Mouse (Mus musculus) kidney, embryonic 15.5 days (tissue): ENCODE results near the gene Ltbp1. TPM values are rescaled to one million over a fixed set of nuclear protein-coding genes. Genes with fewer than 3 reads are reported as not detected.

Experiments used
- ATAC-seq: fragments of 200-750 bp; cut with Nextera tagmentation; replicated peaks from 2 replicates; pipeline ENCODE4 v1.8.0; 2017; ENCODE audit warnings: moderate TSS enrichment; ENCODE audit not compliant: low FRiP score
- H3K27ac ChIP-seq: fragments of 300-500 bp; sonication (generic); 2 replicates; pipeline ENCODE4 v1.5.1; 2015; ENCODE audit warnings: mild to moderate bottlenecking, inconsistent platforms
- H3K27me3 ChIP-seq: fragments of 300-500 bp; sonication (generic); 2 replicates; pipeline ENCODE4 v1.6.1; 2015; ENCODE audit warnings: inconsistent platforms
- H3K36me3 ChIP-seq: fragments of 300-500 bp; sonication (generic); 2 replicates; pipeline ENCODE4 v1.6.1; 2015; ENCODE audit warnings: inconsistent platforms
- H3K4me1 ChIP-seq: fragments of 300-500 bp; sonication (generic); 2 replicates; pipeline ENCODE4 v1.6.1; 2015; ENCODE audit warnings: inconsistent platforms
- H3K4me2 ChIP-seq: fragments of 300-500 bp; sonication (generic); 2 replicates; pipeline ENCODE4 v1.6.1; 2015; ENCODE audit warnings: moderate library complexity, mild to moderate bottlenecking, inconsistent platforms
- H3K4me3 ChIP-seq: fragments of 300-500 bp; sonication (generic); replicated peaks from 2 replicates; pipeline ENCODE4 v1.5.1; 2015; ENCODE audit warnings: mild to moderate bottlenecking, inconsistent platforms
- H3K9ac ChIP-seq: fragments of 300-500 bp; sonication (generic); 2 replicates; pipeline ENCODE4 v1.6.1; 2015; ENCODE audit warnings: mild to moderate bottlenecking, inconsistent platforms
- H3K9me3 ChIP-seq: fragments of 300-500 bp; sonication (generic); replicated peaks from 2 replicates; pipeline ENCODE4 v1.6.1; 2016; ENCODE audit warnings: inconsistent platforms
- WGBS: fragments of 180-500 bp; shearing (Covaris S2); methylation state at CpG from one replicate; pipeline ENCODE4 v1.1.7; 2015; ENCODE audit warnings: mixed read lengths; 5-methylcytosine and 5-hydroxymethylcytosine counted together
- polyA plus RNA-seq: library from polyadenylated mRNA; unstranded; fragments of >200 nt; fragmentation: Nextera tagmentation; extraction: Ambion mirVana; gene quantifications from 2 replicates; pipeline ENCODE4 v1.2.1, GENCODE M21; 2015

Gene Ltbp1
- polyA plus RNA-seq, 1 experiment from 2014 or later, result 40.9 TPM

DNA sequence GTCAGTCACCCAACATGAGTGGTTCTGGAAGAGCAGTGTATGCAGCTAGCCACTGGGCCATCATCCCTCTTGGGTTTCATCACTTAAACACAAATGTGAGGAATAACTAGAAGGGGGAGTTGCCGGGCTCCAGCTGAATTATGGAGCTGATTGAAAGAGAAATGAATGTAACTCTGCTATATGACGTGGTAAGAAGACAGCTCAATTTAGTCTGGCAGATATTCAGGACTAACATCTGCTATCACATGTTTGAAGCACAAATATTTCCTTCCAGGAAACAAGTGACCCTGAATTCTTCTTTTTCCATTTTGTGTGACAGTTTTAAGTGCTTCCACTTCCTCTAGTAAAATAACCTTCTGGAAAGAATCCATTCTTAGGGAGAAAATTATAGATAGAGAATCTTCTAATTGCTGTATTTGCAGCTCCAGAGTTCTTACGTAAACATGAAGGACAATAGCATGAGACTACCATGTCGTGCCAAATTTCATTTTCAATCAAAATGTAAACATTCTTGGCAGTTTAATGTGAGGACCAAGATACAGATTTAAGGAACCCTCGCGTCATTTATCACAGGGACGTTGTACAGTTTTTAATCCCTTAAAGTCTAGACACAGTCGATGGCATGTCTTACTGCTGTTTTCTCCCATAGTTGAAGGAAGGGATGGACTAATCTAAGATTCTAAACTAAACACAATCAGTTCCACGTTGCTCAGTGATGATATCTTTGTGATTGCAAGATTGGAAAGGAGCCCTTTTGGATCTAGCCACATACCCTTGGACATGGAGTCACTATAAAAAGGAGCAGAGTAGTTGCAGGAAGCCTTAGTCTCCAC is 279.7 kb downstream of the Ltbp1 start:
- Histone ChIP-seq H3K9ac (no peak overlapping the region), H3K4me1 (no peaks in the 10 kb centered on the region; the same call in 1 of the 2 replicates), H3K9me3 (no peaks in the 10 kb centered on the region), H3K4me3 (no peak overlapping the region), H3K27me3 (no peaks in the 10 kb centered on the region), H3K36me3 (peaks cover 23% of the 10 kb centered on the region), H3K27ac (0 out of 2 replicates have a peak overlapping the region, but pooled peaks have one; percentile 65), H3K4me2 (no peak overlapping the region)
- WGBS, result 58% methylated on average over 9 of the region's 9 CpGs
- no peak for ATAC-seq

DNA sequence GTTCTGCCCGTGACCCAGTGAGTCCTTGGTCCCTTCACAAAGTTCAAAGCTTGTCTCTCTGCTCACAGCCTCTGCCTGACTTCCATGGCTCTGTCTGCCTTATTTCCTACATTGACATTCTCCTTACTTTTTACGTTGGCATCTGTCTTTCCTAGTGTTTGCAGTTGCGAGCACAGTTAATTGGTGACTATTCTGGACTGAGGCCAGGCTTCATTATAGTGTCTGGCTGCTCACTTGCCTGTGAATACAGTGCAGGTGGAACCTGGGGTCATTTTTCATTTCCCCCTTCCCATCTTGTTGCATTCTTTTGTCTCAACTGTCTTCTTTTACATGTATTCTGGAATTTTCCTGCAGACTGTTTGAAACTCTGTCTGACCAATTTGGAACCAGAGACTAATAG is 287.6 kb downstream of the Ltbp1 start:
- Histone ChIP-seq H3K4me1 (peaks cover 9% of the 10 kb centered on the region; the same call in 1 of the 2 replicates), H3K4me3 (no peak overlapping the region), H3K4me2 (no peak overlapping the region), H3K36me3 (peaks cover 39% of the 10 kb centered on the region), H3K27me3 (no peaks in the 10 kb centered on the region), H3K9ac (no peak overlapping the region), H3K9me3 (no peaks in the 10 kb centered on the region), H3K27ac (no peak overlapping the region)
- ATAC-seq, result no peak
- WGBS, result 71% methylated on average over 3 of the region's 3 CpGs

DNA sequence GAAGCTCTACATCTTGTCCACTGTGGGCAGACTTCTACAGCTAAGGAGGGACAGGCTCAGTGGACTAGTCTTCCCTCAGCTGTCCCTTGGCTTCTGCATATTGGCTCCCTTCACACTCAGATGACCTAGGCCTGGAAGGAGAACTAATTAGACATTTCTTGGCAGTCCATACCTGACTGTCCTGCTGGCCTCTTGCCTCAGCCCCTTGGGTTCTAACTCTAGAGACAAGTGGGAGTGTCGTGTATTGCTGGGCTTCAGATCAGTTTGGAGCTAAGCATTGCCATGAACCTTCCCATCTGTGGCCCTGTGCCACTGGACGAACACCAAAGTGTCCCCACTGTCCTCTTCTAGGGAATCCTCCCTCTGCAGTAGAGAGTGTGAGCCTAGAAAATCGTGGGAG is 288.4 kb downstream of the Ltbp1 start:
- no peak overlapping the region for H3K27ac ChIP-seq
- no peak overlapping the region for H3K4me2 ChIP-seq
- no peak; the same call in 1 of the 2 replicates for ATAC-seq
- no peaks in the 10 kb centered on the region for H3K9me3 ChIP-seq
- H3K9ac ChIP-seq, result no peak overlapping the region
- WGBS, result 75% methylated on average over 3 of the region's 3 CpGs
- H3K4me1 ChIP-seq, result peaks cover 9% of the 10 kb centered on the region; the same call in 1 of the 2 replicates
- H3K36me3 ChIP-seq, result peaks cover 45% of the 10 kb centered on the region
- H3K4me3 ChIP-seq, result no peak overlapping the region
- no peaks in the 10 kb centered on the region for H3K27me3 ChIP-seq

- no peaks in the 10 kb centered on the region for H3K27me3 ChIP-seq
- H3K4me3 ChIP-seq, result no peak overlapping the region
- H3K9ac ChIP-seq, result no peak overlapping the region
- H3K4me1 ChIP-seq, result no peaks in the 10 kb centered on the region
- no peak for ATAC-seq
- no peak overlapping the region for H3K27ac ChIP-seq
- peaks cover 50% of the 10 kb centered on the region for H3K36me3 ChIP-seq
- H3K9me3 ChIP-seq, result no peaks in the 10 kb centered on the region
- no peak overlapping the region for H3K4me2 ChIP-seq
- WGBS, result 78% methylated on average over 4 of the region's 4 CpGs
Observed at GRCm38 (mm10) chr17:75300908-75301307, 295.5 kb downstream of the Ltbp1 start.

DNA sequence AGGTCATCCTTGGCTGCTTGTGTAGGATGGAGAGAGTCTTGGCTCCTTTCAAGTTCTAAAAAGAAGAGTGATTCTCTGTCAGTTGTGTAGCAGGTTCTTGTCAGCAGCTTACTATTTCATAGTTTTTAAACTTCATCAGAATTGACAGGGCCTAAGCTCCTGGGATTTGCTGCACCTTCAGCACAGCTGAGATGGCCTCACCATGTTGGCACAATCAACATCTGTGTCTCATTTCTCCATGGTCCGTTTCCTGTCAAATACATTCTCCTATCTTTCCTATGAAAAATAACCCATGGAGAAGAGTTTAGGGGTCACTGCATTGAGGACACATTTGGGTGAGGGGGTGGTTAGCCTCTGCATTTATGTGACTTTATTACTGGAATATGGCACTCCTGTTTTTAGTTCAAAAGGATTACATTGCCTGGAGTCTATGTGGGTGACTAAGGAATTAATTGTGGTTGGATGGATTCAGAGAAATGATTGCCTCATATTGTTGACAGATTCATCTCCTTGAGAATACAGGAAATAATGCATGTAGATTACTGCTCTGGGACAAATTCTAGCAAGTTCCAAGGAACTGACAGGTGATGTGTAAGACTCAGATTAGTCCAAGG is 299.5 kb downstream of the Ltbp1 start:
- Histone ChIP-seq H3K27ac (0 out of 2 replicates have a peak overlapping the region, but pooled peaks have one; percentile 28), H3K4me1 (peaks cover 5% of the 10 kb centered on the region; the same call in 1 of the 2 replicates), H3K36me3 (peaks cover 18% of the 10 kb centered on the region; the same call in 1 of the 2 replicates), H3K4me3 (no peak overlapping the region), H3K4me2 (no peak overlapping the region), H3K9ac (no peak overlapping the region), H3K27me3 (no peaks in the 10 kb centered on the region), H3K9me3 (no peaks in the 10 kb centered on the region)
- WGBS, result 86% methylated on average over 1 of the region's 1 CpGs
- no peak for ATAC-seq

DNA sequence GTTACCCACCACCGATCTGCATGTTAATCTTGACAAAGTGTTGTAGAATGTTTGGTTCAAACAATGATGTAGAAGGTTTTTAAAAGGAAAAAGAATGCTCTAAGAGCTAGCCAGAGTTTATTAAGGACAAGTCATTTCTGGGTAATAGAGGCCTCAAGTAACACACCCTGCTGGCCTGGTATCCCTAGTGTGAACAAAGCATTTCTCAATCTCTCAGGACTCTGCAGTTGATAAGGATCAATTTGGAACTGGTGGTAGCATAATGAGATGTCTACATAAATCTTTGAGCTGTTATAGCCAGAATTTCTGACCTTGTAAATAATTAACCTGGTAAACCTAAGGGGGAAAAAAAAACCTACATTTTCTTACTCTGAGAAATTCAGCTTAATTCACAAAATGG is 300.3 kb downstream of the Ltbp1 start:
- H3K27me3 ChIP-seq, result no peaks in the 10 kb centered on the region
- no peak for ATAC-seq
- 100% methylated on average over 1 of the region's 1 CpGs for WGBS
- H3K4me3 ChIP-seq, result no peak overlapping the region
- peaks cover 16% of the 10 kb centered on the region for H3K36me3 ChIP-seq
- no peak overlapping the region for H3K4me2 ChIP-seq
- peaks cover 5% of the 10 kb centered on the region; the same call in 1 of the 2 replicates for H3K4me1 ChIP-seq
- H3K9me3 ChIP-seq, result no peaks in the 10 kb centered on the region
- no peak overlapping the region for H3K27ac ChIP-seq
- H3K9ac ChIP-seq, result no peak overlapping the region

DNA sequence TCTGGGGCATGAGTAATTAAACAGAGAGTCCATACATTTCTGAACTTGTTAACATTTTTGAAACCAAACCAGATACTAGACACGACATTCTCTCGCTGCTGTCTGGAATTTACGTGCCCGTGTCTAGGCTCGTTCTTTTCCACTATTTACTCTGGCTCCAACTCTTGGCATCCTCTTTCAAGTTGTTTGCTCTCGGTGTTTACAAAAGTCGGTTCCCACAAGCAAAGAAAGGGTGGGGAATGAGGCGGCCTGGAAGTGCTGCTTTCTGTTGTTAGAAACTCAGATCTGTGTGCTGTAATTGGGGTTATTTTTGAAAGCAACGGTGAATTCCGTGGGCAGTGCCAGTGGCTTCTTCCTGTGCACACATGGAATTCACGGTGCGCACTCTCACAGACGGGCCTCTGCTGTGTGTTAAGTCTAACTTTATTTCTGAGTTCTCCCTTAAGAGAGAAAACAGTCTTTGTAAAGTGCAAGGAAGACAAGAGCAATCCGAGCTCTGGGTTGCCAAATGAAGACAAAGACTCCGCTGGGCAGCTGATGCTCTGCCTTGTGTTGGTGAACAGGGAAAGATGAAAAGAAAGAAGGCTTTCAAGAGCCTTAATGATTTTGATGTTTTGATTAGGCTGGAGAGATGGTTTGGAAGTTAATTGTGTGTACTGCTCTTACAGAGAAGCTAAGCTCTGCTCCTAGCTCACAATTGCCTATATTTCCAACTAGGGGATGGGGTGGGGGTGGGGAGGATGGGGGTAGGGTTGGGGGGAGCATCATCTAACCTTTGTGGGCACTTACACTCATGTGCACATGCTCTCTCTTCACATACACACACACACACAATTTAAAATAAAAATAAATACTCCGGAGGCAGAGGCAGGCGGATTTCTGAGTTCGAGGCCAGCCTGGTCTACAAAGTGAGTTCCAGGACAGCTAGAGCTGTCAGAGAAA is 302.0 kb downstream of the Ltbp1 start:
- no peaks in the 10 kb centered on the region for H3K27me3 ChIP-seq
- no peak overlapping the region for H3K9ac ChIP-seq
- H3K4me1 ChIP-seq, result peaks cover 5% of the 10 kb centered on the region; the same call in 1 of the 2 replicates
- peaks cover 15% of the 10 kb centered on the region for H3K36me3 ChIP-seq
- no peak overlapping the region for H3K4me3 ChIP-seq
- H3K9me3 ChIP-seq, result no peaks in the 10 kb centered on the region
- no peak overlapping the region; the same call in 1 of the 2 replicates for H3K4me2 ChIP-seq
- H3K27ac ChIP-seq, result peak overlapping the region; percentile 66
- peak; percentile 60 for ATAC-seq
- WGBS, result 40% methylated on average over 18 of the region's 18 CpGs

GRCm38 (mm10) chr17:75317106-75317505 is 311.7 kb downstream of the Ltbp1 start:
- H3K4me3 ChIP-seq, result no peak overlapping the region
- no peaks in the 10 kb centered on the region for H3K4me1 ChIP-seq
- H3K27ac ChIP-seq, result no peak overlapping the region
- WGBS, result 86% methylated on average over 4 of the region's 4 CpGs
- no peak overlapping the region for H3K9ac ChIP-seq
- ATAC-seq, result no peak
- H3K4me2 ChIP-seq, result no peak overlapping the region
- peaks cover 58% of the 10 kb centered on the region for H3K36me3 ChIP-seq
- H3K27me3 ChIP-seq, result no peaks in the 10 kb centered on the region
- H3K9me3 ChIP-seq, result no peaks in the 10 kb centered on the region

DNA sequence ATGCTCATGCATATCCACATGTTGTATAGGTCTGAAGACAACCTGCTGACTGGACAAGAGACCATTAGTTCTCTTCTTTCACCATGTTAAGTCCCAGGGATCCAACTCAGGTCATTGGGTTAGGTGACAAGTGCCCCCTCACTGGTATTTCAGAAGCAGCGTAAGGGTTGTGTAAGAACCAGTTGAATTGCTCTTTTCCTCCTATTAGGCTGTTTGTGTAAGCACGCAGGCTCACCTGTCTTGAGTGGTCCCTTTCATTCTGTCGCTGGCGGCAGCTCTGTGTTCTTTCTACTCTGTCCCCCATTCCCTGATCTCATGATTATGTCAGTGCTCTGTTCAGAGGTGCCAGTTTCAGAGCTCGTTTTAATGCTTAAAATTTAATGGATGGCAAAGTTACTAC is 317.9 kb downstream of the Ltbp1 start:
- no peak overlapping the region for H3K27ac ChIP-seq
- no peaks in the 10 kb centered on the region for H3K9me3 ChIP-seq
- peaks cover 35% of the 10 kb centered on the region for H3K36me3 ChIP-seq
- no peak for ATAC-seq
- no peak overlapping the region for H3K9ac ChIP-seq
- H3K27me3 ChIP-seq, result no peaks in the 10 kb centered on the region
- 87% methylated on average over 5 of the region's 5 CpGs for WGBS
- H3K4me2 ChIP-seq, result no peak overlapping the region
- H3K4me1 ChIP-seq, result no peaks in the 10 kb centered on the region
- H3K4me3 ChIP-seq, result no peak overlapping the region

DNA sequence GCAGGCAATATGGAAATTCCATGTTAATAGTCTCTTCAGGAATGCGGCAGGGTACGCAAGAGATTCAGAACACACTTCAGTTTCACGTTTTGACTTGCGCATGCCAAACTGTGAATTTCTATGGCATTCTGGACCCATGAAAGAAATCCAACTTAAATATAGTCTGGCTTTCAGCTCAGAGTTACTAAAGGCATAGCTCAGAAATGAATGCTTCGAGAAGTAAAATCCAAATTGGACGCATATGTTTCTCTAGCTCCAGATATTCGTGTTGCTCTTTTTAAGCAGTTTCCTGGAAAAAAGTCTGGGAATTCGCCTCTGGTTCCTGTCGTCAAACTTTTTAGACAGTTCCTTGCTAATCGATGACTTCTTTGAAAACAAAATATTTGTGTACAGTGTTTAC is 318.4 kb downstream of the Ltbp1 start:
- Histone ChIP-seq H3K4me1 (no peaks in the 10 kb centered on the region), H3K27me3 (no peaks in the 10 kb centered on the region), H3K4me3 (no peak overlapping the region), H3K27ac (no peak overlapping the region), H3K4me2 (no peak overlapping the region), H3K9me3 (no peaks in the 10 kb centered on the region), H3K36me3 (peaks cover 39% of the 10 kb centered on the region), H3K9ac (no peak overlapping the region)
- 95% methylated on average over 10 of the region's 10 CpGs for WGBS
- no peak for ATAC-seq

DNA sequence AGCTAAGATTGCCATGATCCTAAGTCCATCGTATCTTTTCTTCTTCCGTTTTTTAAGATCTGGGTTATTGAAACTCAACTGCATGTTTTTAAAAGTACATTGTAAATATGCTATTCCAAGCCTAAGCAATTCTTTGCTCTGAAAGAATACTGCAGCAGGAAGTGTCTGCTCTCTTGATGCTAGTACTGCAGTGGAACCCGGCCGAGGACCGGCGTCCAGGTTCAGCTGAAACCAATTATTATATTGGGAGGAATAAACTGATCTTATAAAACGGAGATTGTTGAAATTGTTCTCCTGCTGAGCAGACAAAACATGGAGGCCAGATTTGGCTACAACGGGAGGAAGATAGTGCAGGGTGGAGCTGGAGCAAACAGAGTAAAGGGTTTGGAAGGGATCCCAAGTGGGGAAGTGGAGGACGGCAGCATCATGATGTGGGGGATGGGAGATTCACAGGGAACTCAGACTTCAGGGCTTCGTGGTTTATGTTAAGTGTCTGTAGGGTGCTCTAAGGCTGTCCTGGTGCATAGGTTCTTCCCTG is 322.8 kb downstream of the Ltbp1 start:
- Histone ChIP-seq H3K9ac (no peak overlapping the region), H3K4me2 (no peak overlapping the region), H3K27ac (no peak overlapping the region), H3K27me3 (no peaks in the 10 kb centered on the region), H3K9me3 (no peaks in the 10 kb centered on the region), H3K36me3 (peaks cover 23% of the 10 kb centered on the region), H3K4me1 (no peaks in the 10 kb centered on the region), H3K4me3 (no peak overlapping the region)
- no peak for ATAC-seq
- 78% methylated on average over 10 of the region's 10 CpGs for WGBS
